Mouse (Mus musculus) adrenal gland, adult 18-20 months (tissue): ENCODE measurements around the gene Ncam2. TPM values are rescaled to one million over a fixed set of nuclear protein-coding genes. Genes with fewer than 3 reads are reported as not detected.
A peak's percentile ranks its signal among the peaks of the same experiment; 100 is the strongest.

Experiments
- DNase-seq, 2 experiments: peaks; one replicate each; pipeline ENCODE4 v3.0.0; 2021 to 2022; ENCODE audit warnings: low spot score in 2 of 2
- total RNA-seq, 2 experiments: library from RNA; stranded (reverse); gene quantifications; 1 replicate in 1 of 2; 2 replicates in 1 of 2; pipeline ENCODE4 v1.2.3; 2021

The Ncam2 gene
- total RNA-seq, 2 experiments from 2014 or later: 0.86 to 1.1 TPM

DNA sequence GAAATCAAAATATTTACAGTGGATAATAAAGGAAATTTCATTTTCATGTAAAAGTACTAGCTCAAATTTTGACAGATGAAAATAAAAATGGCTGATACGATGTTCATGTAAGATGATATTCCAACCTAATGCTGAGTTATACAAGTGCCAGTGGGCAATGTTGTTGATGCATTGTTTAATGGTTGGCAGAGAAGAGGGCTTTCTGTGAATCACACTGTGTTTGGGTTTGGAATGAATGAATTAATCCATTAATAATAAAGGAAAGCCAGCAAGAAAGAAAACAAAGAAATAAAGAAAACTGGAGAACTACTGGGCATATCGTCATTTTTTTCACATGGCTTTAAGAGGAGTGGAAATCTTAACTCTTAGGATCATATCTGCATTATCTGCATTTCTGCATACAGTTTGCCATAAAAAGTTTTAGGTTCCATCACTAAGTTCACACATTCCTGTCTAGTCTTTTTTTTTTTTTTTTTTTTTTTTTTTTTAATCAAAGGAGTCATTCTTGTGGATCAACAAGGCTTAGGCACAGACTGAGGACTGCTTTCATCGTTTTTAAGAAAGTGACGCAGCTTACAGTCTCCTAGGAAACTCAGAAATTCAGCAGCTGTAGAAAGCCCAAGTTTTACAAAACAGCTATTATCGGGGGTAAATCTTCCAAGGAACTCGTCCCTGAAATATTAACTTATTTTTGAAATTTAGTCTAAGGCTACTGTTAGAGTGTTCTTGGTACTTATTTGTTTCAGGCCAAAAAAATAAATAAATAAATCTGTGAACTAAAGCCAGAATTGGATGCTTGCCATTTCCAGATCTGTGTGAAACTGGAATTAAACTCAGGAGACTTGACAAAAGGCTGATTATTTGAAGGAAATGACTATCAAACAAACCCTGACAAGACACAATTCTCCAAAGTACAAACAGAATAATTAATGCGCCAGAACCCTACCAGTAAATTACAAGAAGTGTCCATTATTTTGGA is 84.7 kb downstream of the Ncam2 start:
- DNase-seq: no peak

DNA sequence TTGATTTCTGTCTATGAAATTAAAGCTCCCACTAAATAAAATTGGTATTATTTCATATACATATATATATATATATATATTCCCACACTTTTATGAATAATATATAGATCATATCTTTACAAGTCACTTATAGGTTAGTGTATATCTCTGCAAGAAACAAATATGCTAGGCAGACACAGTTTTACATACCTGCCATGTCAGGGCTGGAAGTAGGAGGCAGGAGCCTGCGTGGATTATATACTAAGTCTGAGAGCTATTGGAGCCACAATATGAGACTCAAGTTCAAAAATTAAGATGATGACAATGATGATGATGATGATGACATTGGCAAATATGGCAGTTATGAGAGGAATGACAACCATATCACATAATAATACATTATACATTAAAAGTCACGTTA is 85.4 kb downstream of the Ncam2 start:
- no peak for DNase-seq

- DNase-seq: no peak
Measured at GRCm38 (mm10) chr16:81303806-81304205, 103.3 kb downstream of the Ncam2 start.

DNA sequence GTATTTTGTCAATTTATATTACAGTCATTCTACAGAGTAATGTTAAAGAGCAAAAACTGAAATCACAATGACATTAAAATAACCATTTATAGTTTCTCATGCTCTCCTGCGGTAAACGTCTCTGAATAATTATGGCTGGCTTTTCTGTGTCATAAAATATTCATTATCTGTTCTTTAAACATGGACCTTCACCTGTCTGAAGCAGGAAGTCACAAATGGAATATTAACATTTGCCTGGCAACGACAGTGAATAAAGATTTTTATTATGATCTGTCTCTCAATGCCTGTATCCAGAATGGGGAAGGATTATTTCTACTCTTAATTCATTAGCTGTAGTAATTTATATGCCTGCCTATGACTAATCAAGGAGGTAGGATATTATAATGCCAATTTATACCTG is 108.7 kb downstream of the Ncam2 start:
- DNase-seq: no peak

DNA sequence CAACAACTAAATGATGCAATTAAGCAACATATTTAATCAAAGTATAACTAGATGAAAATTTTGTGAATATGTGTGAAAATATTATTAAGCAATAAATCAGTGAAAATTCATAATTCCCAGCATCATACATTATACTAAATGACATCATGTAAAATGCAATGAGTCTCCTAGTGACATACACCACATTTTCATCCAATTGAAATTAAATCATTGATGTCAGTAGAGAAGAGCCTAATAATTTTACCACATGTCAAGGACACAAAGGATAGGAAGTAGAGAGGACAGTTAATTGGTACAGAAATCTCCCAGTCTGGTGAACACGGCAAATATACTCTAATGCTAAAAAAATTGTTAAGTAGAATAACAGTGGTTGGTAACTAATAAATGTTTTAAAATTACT is 118.5 kb downstream of the Ncam2 start:
- DNase-seq: no peak

GRCm38 (mm10) chr16:81330539-81330938 is 130.0 kb downstream of the Ncam2 start:
- DNase-seq: peak; percentile 8 to 40

DNA sequence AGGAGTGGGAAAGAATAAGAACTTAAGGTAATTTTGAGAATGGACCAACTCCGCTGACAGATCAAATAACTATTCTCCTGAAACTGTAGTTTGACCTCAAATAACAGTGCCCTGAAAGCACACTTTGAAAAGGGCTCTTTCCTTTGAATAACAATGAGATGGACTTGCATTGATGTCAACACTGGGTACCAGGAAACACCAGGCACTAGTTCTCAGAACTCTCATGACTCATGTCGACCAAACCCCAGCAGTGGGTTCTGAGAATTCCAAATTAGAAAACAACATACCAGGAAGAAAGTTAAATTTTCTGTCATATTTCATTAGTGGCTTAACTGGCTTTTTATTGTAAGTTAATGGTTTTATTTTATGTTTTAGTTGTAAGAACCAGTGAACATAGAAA is 165.4 kb downstream of the Ncam2 start:
- DNase-seq: no peak

DNA sequence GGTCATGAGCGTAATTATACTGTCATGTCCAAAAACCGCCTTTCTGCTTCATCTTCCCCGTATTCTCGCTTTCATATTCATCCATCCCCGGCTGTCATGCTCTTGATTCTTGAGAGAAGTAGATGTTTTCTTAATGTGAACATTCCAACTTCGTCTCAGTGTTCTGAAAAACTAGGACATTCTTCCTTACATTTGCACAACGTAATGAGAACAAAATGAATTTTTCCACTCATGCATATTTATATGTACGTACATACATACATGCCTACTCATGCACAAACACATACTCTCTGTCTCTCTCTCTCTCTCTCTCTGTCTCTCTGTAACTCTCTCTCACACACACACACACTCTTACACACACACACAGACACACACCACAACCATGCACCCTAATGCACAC is 173.7 kb downstream of the Ncam2 start:
- no peak for DNase-seq

- DNase-seq: no peak
Measured at GRCm38 (mm10) chr16:81380434-81380833, 179.9 kb downstream of the Ncam2 start.

- DNase-seq: no peak
Measured at GRCm38 (mm10) chr16:81388646-81389045, 188.1 kb downstream of the Ncam2 start.

DNA sequence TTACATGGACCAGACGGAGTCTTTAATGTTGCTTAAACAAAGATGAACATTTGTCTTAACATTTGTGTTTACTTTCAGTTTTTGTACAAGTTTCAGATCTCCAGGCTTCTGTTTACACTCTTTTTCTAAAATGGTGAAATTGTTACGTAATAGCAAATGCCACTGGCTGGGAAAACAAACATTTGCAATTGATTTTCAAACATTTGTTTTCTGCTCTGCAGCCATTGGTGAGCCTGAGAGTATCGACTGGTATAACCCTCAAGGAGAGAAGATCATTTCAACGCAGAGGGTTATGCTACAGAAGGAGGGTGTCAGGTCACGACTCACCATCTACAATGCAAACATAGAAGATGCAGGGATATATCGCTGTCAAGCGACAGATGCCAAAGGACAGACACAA is 234.1 kb downstream of the Ncam2 start:
- no peak for DNase-seq

- no peak for DNase-seq
Measured at GRCm38 (mm10) chr16:81437091-81437867, 236.8 kb downstream of the Ncam2 start.

DNA sequence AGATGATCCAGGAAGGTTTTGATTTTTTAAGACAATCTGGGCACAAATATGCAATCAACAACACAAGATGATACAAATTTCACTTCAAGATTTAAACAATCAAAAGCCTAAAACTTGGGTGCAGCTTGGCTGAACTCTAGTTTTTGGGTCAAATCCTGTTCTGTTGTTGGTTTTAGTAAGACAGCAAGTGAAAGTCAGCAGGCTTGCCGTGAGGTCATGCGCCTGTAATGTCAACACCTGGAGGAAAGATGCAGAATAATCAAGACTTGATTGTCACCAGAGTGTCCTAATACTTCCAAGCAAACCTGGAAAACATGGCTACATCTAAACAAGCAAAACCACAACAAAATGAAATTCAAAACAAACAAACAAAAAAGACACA is 237.4 kb downstream of the Ncam2 start:
- no peak for DNase-seq

- no peak for DNase-seq
Measured at GRCm38 (mm10) chr16:81450851-81451250, 250.4 kb downstream of the Ncam2 start.

- no peak for DNase-seq
Measured at GRCm38 (mm10) chr16:81452988-81453387, 252.5 kb downstream of the Ncam2 start.

DNA sequence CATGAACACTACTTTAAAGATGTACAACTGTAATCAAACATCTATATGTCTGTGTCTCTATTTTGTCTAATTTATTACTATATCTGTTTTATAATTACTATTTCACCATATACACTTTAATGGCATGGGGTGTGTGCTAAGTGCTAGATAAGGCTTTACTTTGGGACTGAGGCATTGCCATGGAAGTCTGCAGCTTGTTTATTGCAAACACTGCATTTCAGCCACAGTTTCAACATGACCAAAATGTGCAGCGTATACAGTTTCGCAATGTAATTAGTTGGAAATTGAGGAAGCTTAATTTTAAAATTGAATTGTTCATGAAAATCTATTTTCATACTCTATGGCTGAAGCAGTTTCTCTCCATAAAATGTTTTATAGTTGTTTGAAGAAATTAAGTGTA is 254.0 kb downstream of the Ncam2 start:
- no peak for DNase-seq

DNA sequence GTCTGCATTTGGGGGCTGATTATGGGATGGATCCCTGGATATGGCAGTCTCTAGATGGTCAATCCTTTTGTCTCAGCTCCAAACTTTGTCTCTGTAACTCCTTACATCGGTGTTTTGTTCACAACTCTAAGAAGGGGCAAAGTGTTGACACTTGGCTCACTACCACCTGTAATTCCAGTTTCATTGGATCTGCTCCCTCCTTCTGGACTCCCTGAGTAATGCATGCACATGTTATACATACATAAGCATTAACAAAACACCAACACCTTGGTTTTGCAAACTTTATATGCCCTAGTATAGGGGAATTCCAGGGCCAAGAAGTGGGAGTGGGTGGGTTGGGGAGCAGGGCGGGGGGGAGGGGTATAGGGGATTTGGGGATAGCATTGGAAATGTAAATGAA is 262.2 kb downstream of the Ncam2 start:
- peak in 1 of 2 experiments; percentile 21 for DNase-seq

GRCm38 (mm10) chr16:81472925-81473324 is 272.4 kb downstream of the Ncam2 start:
- no peak for DNase-seq

DNA sequence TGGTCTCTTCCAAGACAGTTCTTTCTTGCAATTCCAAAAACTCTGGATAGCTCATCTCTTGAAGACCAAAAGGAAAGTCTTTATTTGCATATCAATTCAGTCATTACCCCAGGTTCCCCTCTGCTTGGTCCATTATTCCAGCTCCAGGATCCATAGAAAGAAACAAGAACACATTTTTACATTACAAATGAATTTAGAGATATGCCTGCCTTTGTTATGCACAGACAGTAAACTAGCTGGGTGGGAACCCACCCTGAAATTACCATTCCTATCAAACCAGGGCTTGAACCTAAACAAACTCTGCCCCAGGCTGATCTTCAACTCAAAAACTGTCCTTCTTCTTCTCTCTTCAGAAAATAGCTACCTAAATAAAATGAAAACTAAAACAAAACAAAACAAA is 280.6 kb downstream of the Ncam2 start:
- DNase-seq: no peak

DNA sequence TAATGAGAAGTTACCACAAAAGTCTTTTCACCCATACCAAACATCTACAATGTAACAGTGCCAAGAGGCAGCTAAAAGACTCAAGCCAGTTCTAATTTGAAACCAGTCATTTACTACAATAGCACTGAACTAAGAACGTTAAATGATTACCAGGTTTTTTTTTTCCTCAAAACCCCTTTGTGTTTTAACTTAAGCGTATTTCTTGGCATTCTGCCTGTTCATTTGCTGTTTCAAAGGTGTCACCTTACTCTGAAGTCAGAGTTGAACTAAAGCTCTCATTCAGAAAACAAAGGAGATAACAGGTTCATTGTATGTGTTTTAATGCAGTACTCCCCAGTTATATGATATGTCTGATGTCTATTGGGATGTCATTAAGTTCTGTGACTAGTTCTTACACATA is 295.6 kb downstream of the Ncam2 start:
- DNase-seq: no peak

- DNase-seq: no peak
Measured at GRCm38 (mm10) chr16:81502578-81502977, 302.1 kb downstream of the Ncam2 start.

GRCm38 (mm10) chr16:81536230-81536629 is 335.7 kb downstream of the Ncam2 start:
- no peak for DNase-seq
